Comparison of ENCODE assay signal across 32 mouse cellular contexts in genomic region chr4:123510201-123510600, GRCm38 (mm10).
"Had no signal": no experiment of that assay in that cellular context is flagged by ENCODE, and none has a peak within 500 bp of the region (broad histone marks: within the 10 kb centered on the region; RNA-seq: fewer than 3 reads in every experiment).

No protein-coding gene starts in this region.

- DNase-seq: left cerebral cortex, postnatal 4 days; liver; liver, embryonic 13.5 days; liver, postnatal 0 days; lung, adult 18-20 months; lung, adult 2 months; lung, embryonic 14.5 days; lung, postnatal 10 days; lung, postnatal 14 days; lung, postnatal 36 days; lung, postnatal 4 days; midbrain, embryonic 14.5 days had no signal

- ATAC-seq: liver, embryonic 12.5 days; liver, postnatal 0 days; lung, postnatal 0 days; midbrain, embryonic 13.5 days; midbrain, embryonic 15.5 days; midbrain, embryonic 16.5 days had no signal

- H3K27me3 ChIP-seq: limb, embryonic 12.5 days; limb, embryonic 13.5 days; limb, embryonic 15.5 days; liver, embryonic 12.5 days; liver, embryonic 13.5 days; liver, embryonic 15.5 days; lung, embryonic 15.5 days; megakaryocyte, embryonic 14.5 days; midbrain, embryonic 12.5 days; midbrain, embryonic 13.5 days; midbrain, embryonic 15.5 days; neural tube, embryonic 12.5 days had no signal

- H3K4me3 ChIP-seq: limb, embryonic 10.5 days; limb, embryonic 12.5 days; limb, embryonic 13.5 days; limb, embryonic 15.5 days; liver, embryonic 12.5 days; liver, embryonic 13.5 days; liver, embryonic 15.5 days; lung, embryonic 15.5 days; megakaryocyte, embryonic 14.5 days; midbrain, embryonic 10.5 days; midbrain, embryonic 12.5 days; midbrain, embryonic 13.5 days; midbrain, embryonic 15.5 days; myocyte; neural tube, embryonic 12.5 days had no signal

- H3K27ac ChIP-seq: limb, embryonic 10.5 days; limb, embryonic 12.5 days; limb, embryonic 13.5 days; limb, embryonic 15.5 days; liver, embryonic 12.5 days; liver, embryonic 13.5 days; liver, embryonic 14.5 days; liver, embryonic 15.5 days; lung, embryonic 15.5 days; macrophage; midbrain, embryonic 10.5 days; midbrain, embryonic 12.5 days; midbrain, embryonic 13.5 days; midbrain, embryonic 15.5 days; neural tube, embryonic 12.5 days had no signal

- H3K4me1 ChIP-seq: limb, embryonic 10.5 days; limb, embryonic 12.5 days; limb, embryonic 13.5 days; limb, embryonic 15.5 days; liver, embryonic 12.5 days; liver, embryonic 13.5 days; lung, embryonic 15.5 days; midbrain, embryonic 10.5 days; midbrain, embryonic 12.5 days; midbrain, embryonic 13.5 days; midbrain, embryonic 15.5 days; neural tube, embryonic 12.5 days had no signal

- H3K9me3 ChIP-seq: limb, embryonic 10.5 days; limb, embryonic 12.5 days; limb, embryonic 13.5 days; limb, embryonic 15.5 days; liver, embryonic 12.5 days; liver, embryonic 13.5 days; liver, embryonic 15.5 days; lung, embryonic 15.5 days; megakaryocyte, embryonic 14.5 days; midbrain, embryonic 10.5 days; midbrain, embryonic 12.5 days; midbrain, embryonic 13.5 days; midbrain, embryonic 15.5 days; neural tube, embryonic 12.5 days had no signal

- H3K4me2 ChIP-seq: limb, embryonic 12.5 days; limb, embryonic 13.5 days; limb, embryonic 15.5 days; liver, embryonic 11.5 days; liver, embryonic 12.5 days; liver, embryonic 13.5 days; liver, embryonic 15.5 days; lung, embryonic 14.5 days; lung, embryonic 15.5 days; midbrain, embryonic 11.5 days; midbrain, embryonic 12.5 days; midbrain, embryonic 13.5 days; midbrain, embryonic 15.5 days; neural tube, embryonic 12.5 days had no signal

- H3K9ac ChIP-seq: limb, embryonic 12.5 days; limb, embryonic 13.5 days; limb, embryonic 15.5 days; liver, embryonic 12.5 days; liver, embryonic 13.5 days; liver, embryonic 14.5 days; liver, embryonic 15.5 days; liver, postnatal 0 days; lung, embryonic 14.5 days; lung, embryonic 15.5 days; midbrain, embryonic 12.5 days; midbrain, embryonic 13.5 days; midbrain, embryonic 15.5 days; neural tube, embryonic 12.5 days had no signal
